Mouse (Mus musculus): Measurements from ENCODE around the gene Mthfd1l. TPM values are rescaled to one million over a fixed set of nuclear protein-coding genes. Genes with fewer than 3 reads are reported as not detected.

Mthfd1l gene
- polyA plus RNA-seq, 1 experiment: 10.2 TPM

GRCm38 (mm10) chr10:4177285-4177684 lies 204.4 kb downstream of the Mthfd1l start:
- H3K4me3 ChIP-seq (ENCODE audit: insufficient read depth, low read length): no peak overlapping the region
- no peaks in the 10 kb centered on the region for H3K4me1 ChIP-seq (ENCODE audit: control insufficient read depth, insufficient read depth, low read length)
- TF ChIP-seq CTCF (IDR thresholded peaks at IDR 0.05; ENCODE audit: extremely low read depth, insufficient read depth, low read length) (no peak), POLR2A (IDR thresholded peaks at IDR 0.05; ENCODE audit: extremely low read depth, insufficient read depth, low read length) (no peak)
- H3K27ac ChIP-seq (ENCODE audit: insufficient read depth, low read length): no peak overlapping the region

GRCm38 (mm10) chr10:4179049-4179790 lies 206.3 kb downstream of the Mthfd1l start:
- TF ChIP-seq POLR2A (IDR thresholded peaks at IDR 0.05; ENCODE audit: extremely low read depth, insufficient read depth, low read length) (no peak), CTCF (IDR thresholded peaks at IDR 0.05; ENCODE audit: extremely low read depth, insufficient read depth, low read length) (no peak)
- Histone ChIP-seq H3K4me1 (ENCODE audit: control insufficient read depth, insufficient read depth, low read length) (no peaks in the 10 kb centered on the region), H3K27ac (ENCODE audit: insufficient read depth, low read length) (no peak overlapping the region), H3K4me3 (ENCODE audit: insufficient read depth, low read length) (no peak overlapping the region)

GRCm38 (mm10) chr10:4181953-4182352 lies 209.0 kb downstream of the Mthfd1l start:
- TF ChIP-seq POLR2A (IDR thresholded peaks at IDR 0.05; ENCODE audit: extremely low read depth, insufficient read depth, low read length) (no peak), CTCF (IDR thresholded peaks at IDR 0.05; ENCODE audit: extremely low read depth, insufficient read depth, low read length) (no peak)

GRCm38 (mm10) chr10:4182406-4182805 lies 209.5 kb downstream of the Mthfd1l start:
- Histone ChIP-seq H3K27ac (ENCODE audit: insufficient read depth, low read length) (no peak overlapping the region), H3K4me1 (ENCODE audit: control insufficient read depth, insufficient read depth, low read length) (no peaks in the 10 kb centered on the region), H3K4me3 (ENCODE audit: insufficient read depth, low read length) (no peak overlapping the region)
- TF ChIP-seq POLR2A (IDR thresholded peaks at IDR 0.05; ENCODE audit: extremely low read depth, insufficient read depth, low read length): no peak
- TF ChIP-seq CTCF (IDR thresholded peaks at IDR 0.05; ENCODE audit: extremely low read depth, insufficient read depth, low read length): no peak

More at GRCm38 (mm10) chr10:4181953-4182352, 209.0 kb downstream of the Mthfd1l start:
- no peak overlapping the region for H3K4me3 ChIP-seq (ENCODE audit: insufficient read depth, low read length)
- H3K4me1 ChIP-seq (ENCODE audit: control insufficient read depth, insufficient read depth, low read length): no peaks in the 10 kb centered on the region
- H3K27ac ChIP-seq (ENCODE audit: insufficient read depth, low read length): no peak overlapping the region

- Histone ChIP-seq H3K4me1 (ENCODE audit: control insufficient read depth, insufficient read depth, low read length) (no peaks in the 10 kb centered on the region), H3K4me3 (ENCODE audit: insufficient read depth, low read length) (no peak overlapping the region), H3K27ac (ENCODE audit: insufficient read depth, low read length) (no peak overlapping the region)
- no peak for TF ChIP-seq POLR2A (IDR thresholded peaks at IDR 0.05; ENCODE audit: extremely low read depth, insufficient read depth, low read length)
- no peak for TF ChIP-seq CTCF (IDR thresholded peaks at IDR 0.05; ENCODE audit: extremely low read depth, insufficient read depth, low read length)
These were observed 215.9 kb downstream of the Mthfd1l start for GRCm38 (mm10) chr10:4188614-4189402.

GRCm38 (mm10) chr10:4189422-4189821 lies 216.5 kb downstream of the Mthfd1l start:
- Histone ChIP-seq H3K4me1 (ENCODE audit: control insufficient read depth, insufficient read depth, low read length) (no peaks in the 10 kb centered on the region), H3K27ac (ENCODE audit: insufficient read depth, low read length) (no peak overlapping the region), H3K4me3 (ENCODE audit: insufficient read depth, low read length) (no peak overlapping the region)
- no peak for TF ChIP-seq POLR2A (IDR thresholded peaks at IDR 0.05; ENCODE audit: extremely low read depth, insufficient read depth, low read length)
- no peak for TF ChIP-seq CTCF (IDR thresholded peaks at IDR 0.05; ENCODE audit: extremely low read depth, insufficient read depth, low read length)

GRCm38 (mm10) chr10:4198978-4199377 lies 226.1 kb downstream of the Mthfd1l start:
- no peaks in the 10 kb centered on the region for H3K4me1 ChIP-seq (ENCODE audit: control insufficient read depth, insufficient read depth, low read length)
- no peak overlapping the region for H3K27ac ChIP-seq (ENCODE audit: insufficient read depth, low read length)
- TF ChIP-seq CTCF (IDR thresholded peaks at IDR 0.05; ENCODE audit: extremely low read depth, insufficient read depth, low read length): no peak
- no peak for TF ChIP-seq POLR2A (IDR thresholded peaks at IDR 0.05; ENCODE audit: extremely low read depth, insufficient read depth, low read length)
- no peak overlapping the region for H3K4me3 ChIP-seq (ENCODE audit: insufficient read depth, low read length)

- TF ChIP-seq CTCF (IDR thresholded peaks at IDR 0.05; ENCODE audit: extremely low read depth, insufficient read depth, low read length) (no peak), POLR2A (IDR thresholded peaks at IDR 0.05; ENCODE audit: extremely low read depth, insufficient read depth, low read length) (no peak)
- Histone ChIP-seq H3K4me3 (ENCODE audit: insufficient read depth, low read length) (no peak overlapping the region), H3K27ac (ENCODE audit: insufficient read depth, low read length) (no peak overlapping the region), H3K4me1 (ENCODE audit: control insufficient read depth, insufficient read depth, low read length) (no peaks in the 10 kb centered on the region)
These were observed 227.0 kb downstream of the Mthfd1l start for GRCm38 (mm10) chr10:4199926-4200325.

GRCm38 (mm10) chr10:4200546-4201104 lies 227.7 kb downstream of the Mthfd1l start:
- no peak for TF ChIP-seq POLR2A (IDR thresholded peaks at IDR 0.05; ENCODE audit: extremely low read depth, insufficient read depth, low read length)
- no peak for TF ChIP-seq CTCF (IDR thresholded peaks at IDR 0.05; ENCODE audit: extremely low read depth, insufficient read depth, low read length)

More at GRCm38 (mm10) chr10:4200546-4201104, 227.7 kb downstream of the Mthfd1l start:
- H3K4me1 ChIP-seq (ENCODE audit: control insufficient read depth, insufficient read depth, low read length): no peaks in the 10 kb centered on the region
- H3K27ac ChIP-seq (ENCODE audit: insufficient read depth, low read length): no peak overlapping the region
- no peak overlapping the region for H3K4me3 ChIP-seq (ENCODE audit: insufficient read depth, low read length)
